Mouse (Mus musculus) testis, postnatal 14 days (tissue): ENCODE measurements around the gene Olfr533.
"Not testable (repeated sequence)": the region's sequence is repeated elsewhere in the genome, so short reads cannot be mapped to it uniquely, and the experiment has no call there.

Experiments
- DNase-seq: peaks from one replicate; pipeline ENCODE4 v3.0.0; 2021; ENCODE audit warnings: low spot score

Gene Olfr533

GRCm38 (mm10) chr7:140463070-140463469 lies at the start of gene Olfr533:
Gene Olfr533 (plus strand): TSS chr7:140463370.
- DNase-seq: not testable (repeated sequence)

- no peak for DNase-seq
Measured at GRCm38 (mm10) chr7:140421539-140421938, 41.6 kb upstream of the Olfr533 start, which contains the start of gene Olfr532. Gene Olfr532 (minus strand): TSS chr7:140421639.

- no peak for DNase-seq
Measured at GRCm38 (mm10) chr7:140443141-140443540, 20.0 kb upstream of the Olfr533 start.

GRCm38 (mm10) chr7:140477886-140478285 lies 14.7 kb downstream of the Olfr533 start:
- peak; percentile 7 for DNase-seq

GRCm38 (mm10) chr7:140478733-140479132 lies 15.6 kb downstream of the Olfr533 start:
- DNase-seq: no peak

DNA sequence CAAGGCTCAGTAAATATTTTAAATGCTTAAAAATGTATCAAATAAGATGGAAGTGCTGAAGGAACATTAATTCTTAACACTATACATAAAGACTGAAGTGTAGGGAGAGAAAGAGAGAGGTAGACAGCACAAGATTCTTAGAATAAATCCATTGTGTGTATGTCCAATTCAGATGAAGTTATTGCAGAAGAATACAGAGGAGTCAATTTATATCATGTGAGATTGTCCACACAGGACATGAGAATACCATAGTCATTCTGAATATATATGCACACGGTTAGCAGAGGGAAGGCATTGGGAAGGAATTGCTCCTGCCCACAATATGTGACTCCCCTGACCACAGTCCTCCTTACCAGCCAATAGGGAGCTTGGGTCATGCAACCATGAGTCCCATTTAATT lies 20.7 kb downstream of the Olfr533 start, which contains the start of gene Olfr535:
TSS of gene Olfr535 (plus strand) at position 301 of the 400 bp plus-strand sequence.
- no peak for DNase-seq

DNA sequence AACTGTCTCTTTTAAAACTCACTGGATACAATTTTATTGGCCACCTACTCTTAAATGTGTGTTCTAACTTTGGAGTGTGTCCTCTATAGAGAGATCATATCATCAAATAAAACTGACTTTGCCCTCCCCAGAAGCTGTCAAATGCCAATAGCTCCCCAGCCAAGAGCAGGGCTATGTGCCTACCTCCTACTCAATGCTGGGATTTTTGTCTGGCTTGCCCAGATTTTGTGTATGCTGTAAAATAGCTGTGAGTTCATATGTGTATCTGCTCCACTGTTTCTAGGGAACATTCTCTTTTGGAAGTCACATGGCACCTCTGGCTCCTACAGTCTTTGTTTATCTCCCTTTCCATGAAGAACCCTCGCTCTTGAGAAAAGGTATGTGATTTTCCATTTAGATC lies 25.8 kb downstream of the Olfr533 start:
- no peak for DNase-seq

DNA sequence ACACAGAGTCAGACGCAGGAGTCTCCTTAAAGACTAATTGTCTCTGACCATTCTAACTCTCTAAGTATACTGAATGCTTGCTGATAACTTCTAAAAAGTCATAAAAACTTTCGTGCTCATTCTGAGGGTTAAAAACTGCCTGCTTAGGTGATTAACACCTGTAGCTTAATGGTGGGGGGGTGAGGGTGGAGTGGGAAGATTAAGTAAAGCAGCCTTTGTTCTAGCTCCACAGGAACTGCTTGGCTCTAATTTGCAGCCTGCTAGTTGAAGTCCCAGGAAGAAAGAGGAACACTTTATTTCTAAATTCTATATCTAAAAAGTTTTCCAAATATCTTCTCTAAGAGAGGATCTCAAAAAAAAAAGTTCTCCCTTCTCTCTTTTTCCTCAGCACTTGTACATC lies 31.1 kb downstream of the Olfr533 start:
- DNase-seq: no peak

GRCm38 (mm10) chr7:140494702-140495101 lies 31.5 kb downstream of the Olfr533 start:
- DNase-seq: no peak

DNA sequence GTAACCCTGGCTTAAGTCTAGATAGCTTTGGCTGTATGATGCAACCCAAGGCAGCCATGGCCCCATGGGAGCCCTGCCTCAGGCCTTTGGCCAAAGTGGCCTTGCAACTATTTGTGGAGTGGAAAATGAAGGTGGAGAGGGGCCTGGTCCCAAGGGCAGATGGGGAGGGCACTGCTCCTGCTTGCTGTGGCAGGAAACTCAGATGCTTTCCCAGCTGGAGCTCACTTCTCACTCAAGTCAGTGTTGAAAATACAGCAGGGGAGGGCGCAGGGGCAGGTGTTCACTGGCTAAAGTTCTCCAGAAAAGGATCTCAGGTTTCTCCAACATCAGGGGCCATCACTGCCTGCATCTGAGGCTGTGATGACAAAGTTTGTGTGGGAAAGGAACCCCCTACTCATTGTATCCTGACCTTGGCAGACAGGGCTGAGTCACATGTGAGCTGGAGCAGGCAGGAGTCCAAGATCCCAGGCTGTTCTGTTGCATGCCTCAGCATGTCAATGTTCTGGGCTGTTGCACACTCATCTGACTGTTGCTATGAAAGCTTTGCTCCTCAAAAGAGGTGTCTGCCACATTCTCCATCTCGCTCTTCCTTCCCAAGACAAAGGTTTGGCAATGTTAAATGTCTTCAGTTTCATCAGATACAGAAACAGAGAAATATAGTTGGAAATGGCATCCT lies 44.3 kb downstream of the Olfr533 start, which contains the start of gene Olfr536:
TSS of gene Olfr536 (minus strand) at position 51 of the 676 bp plus-strand sequence.
- not testable (repeated sequence) for DNase-seq
